Mouse (Mus musculus) embryonic facial prominence, embryonic 15.5 days (tissue): ENCODE results near the gene Ccdc85c. TPM values are rescaled to one million over a fixed set of nuclear protein-coding genes. Genes with fewer than 3 reads are reported as not detected.

ENCODE experiments used
- ATAC-seq: fragments of 200-750 bp; cut with Nextera tagmentation; 2 replicates; pipeline ENCODE4 v1.8.0; 2017; ENCODE audit warnings: low read depth, moderate TSS enrichment; ENCODE audit not compliant: insufficient number of reproducible peaks, low FRiP score, low TSS enrichment
- H3K27ac ChIP-seq: fragments of 300-500 bp; sonication (generic); replicated peaks from 2 replicates; pipeline ENCODE4 v1.5.1; 2015; ENCODE audit warnings: mild to moderate bottlenecking, inconsistent platforms
- H3K27me3 ChIP-seq: fragments of 300-500 bp; sonication (generic); 2 replicates; pipeline ENCODE4 v1.6.1; 2015; ENCODE audit warnings: inconsistent platforms
- H3K36me3 ChIP-seq: fragments of 300-500 bp; sonication (generic); 2 replicates; pipeline ENCODE4 v1.6.1; 2015; ENCODE audit warnings: mild to moderate bottlenecking, inconsistent platforms
- H3K4me1 ChIP-seq: fragments of 300-500 bp; sonication (generic); 2 replicates; pipeline ENCODE4 v1.6.1; 2015; ENCODE audit warnings: inconsistent platforms
- H3K4me2 ChIP-seq: fragments of 300-500 bp; sonication (generic); replicated peaks from 2 replicates; pipeline ENCODE4 v1.6.1; 2015; ENCODE audit warnings: mild to moderate bottlenecking, inconsistent platforms
- H3K4me3 ChIP-seq: fragments of 300-500 bp; sonication (generic); replicated peaks from 2 replicates; pipeline ENCODE4 v1.5.1; 2015; ENCODE audit warnings: mild to moderate bottlenecking, inconsistent platforms
- H3K9ac ChIP-seq: fragments of 300-500 bp; sonication (generic); 2 replicates; pipeline ENCODE4 v1.6.1; 2015; ENCODE audit warnings: inconsistent platforms
- H3K9me3 ChIP-seq: fragments of 300-500 bp; sonication (generic); replicated peaks from 2 replicates; pipeline ENCODE4 v1.6.1; 2016; ENCODE audit warnings: inconsistent platforms
- WGBS: fragments of 180-500 bp; shearing (Covaris S2); methylation state at CpG from one replicate; pipeline ENCODE4 v1.1.7; 2015; 5-methylcytosine and 5-hydroxymethylcytosine counted together
- polyA plus RNA-seq: library from polyadenylated mRNA; unstranded; fragments of >200 nt; fragmentation: Nextera tagmentation; extraction: Ambion mirVana; gene quantifications from 2 replicates; pipeline ENCODE4 v1.2.1, GENCODE M21; 2015

Gene Ccdc85c
- polyA plus RNA-seq: 4.6 and 5.1 TPM in 2 replicates

DNA sequence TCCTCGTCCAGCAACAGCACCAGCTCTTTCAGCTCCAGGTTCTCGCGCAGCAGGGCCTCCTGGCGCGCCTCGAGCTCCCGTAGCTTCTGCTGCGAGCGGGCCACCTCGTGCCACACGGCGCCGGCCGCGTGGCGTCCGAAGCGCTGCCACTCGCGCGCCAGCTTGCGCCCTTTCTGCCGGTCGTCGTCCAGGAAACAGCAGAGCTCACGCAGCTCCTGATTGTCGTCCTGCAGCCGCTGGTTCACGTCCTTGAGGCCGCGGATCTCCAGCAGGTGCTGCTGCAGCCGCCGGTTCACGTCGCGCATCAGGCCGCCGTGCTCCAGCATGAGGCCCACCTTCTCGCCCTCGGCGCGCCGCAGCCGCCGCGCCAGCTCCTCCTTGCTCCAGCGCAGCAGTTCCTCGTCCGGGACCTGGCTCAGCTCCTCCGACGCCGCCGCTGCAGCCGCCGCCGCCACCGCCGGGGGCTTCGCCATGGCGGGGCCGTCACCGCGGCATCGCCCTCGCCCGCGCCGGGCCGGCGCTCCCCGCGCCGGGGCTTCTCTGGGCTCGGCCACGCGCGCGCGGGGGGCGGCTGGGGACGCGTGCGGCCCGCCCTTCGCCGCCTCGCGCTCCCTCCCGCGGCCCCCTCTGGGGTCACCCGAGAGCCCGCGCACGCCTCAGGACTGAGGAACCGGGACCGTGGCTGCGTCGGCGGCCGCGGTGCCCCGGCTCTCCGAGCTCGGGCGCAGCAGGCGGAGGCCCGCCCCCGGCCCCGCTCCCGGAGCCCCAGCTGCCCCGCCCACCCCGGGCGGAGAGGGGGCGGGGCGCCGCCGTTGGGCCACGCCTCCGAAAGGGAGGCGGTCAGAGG lies at the start of gene Ccdc85c:
Gene Ccdc85c (minus strand): TSS at position 765 of the 847 bp plus-strand sequence.
- peak within 1 kb of the TSS; percentile 65 for H3K4me3 ChIP-seq
- H3K27me3 ChIP-seq: no peaks in the 10 kb centered on the region
- WGBS: under 1% methylated on average over 82 of the region's 120 CpGs
- H3K9me3 ChIP-seq: no peaks in the 10 kb centered on the region
- H3K27ac ChIP-seq: peak within 1 kb of the TSS; percentile 79
- no peaks in the 10 kb centered on the region for H3K36me3 ChIP-seq
- H3K4me2 ChIP-seq: peak within 1 kb of the TSS; percentile 96
- ATAC-seq: peak; percentile 0; the same call in 1 of the 2 replicates
- H3K9ac ChIP-seq: peak within 1 kb of the TSS; percentile 58
- H3K4me1 ChIP-seq: peaks cover 76% of the 10 kb centered on the region

DNA sequence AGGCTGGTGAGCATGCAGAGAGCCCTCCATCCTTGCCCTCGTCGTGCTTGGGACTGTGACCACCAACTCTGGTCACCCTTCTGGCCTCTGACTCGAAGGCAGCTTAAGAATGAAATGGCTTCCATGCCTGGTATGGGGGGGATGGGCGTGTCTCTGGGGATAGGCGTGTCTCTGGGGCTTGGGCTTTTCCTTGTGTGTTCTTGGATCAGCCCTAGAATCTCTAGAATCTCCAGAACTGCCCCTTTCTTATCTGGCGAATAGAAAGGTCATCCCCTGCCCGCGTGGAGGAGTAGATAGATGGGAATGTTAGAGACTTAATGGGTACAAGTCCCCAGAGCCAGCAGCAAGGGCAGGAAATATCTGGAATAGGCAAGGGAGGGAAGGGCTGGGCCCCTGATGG lies 44.9 kb upstream of the Ccdc85c start:
- Histone ChIP-seq H3K4me1 (peaks cover 14% of the 10 kb centered on the region), H3K9me3 (no peaks in the 10 kb centered on the region), H3K36me3 (no peaks in the 10 kb centered on the region), H3K4me2 (no peak overlapping the region), H3K4me3 (no peak overlapping the region), H3K27ac (no peak overlapping the region), H3K9ac (no peak overlapping the region), H3K27me3 (peaks cover 65% of the 10 kb centered on the region)
- 18% methylated on average over 8 of the region's 8 CpGs for WGBS
- ATAC-seq: no peak

GRCm38 (mm10) chr12:108318499-108318898 lies 43.3 kb upstream of the Ccdc85c start:
- no peaks in the 10 kb centered on the region for H3K36me3 ChIP-seq
- H3K4me2 ChIP-seq: peak overlapping the region; percentile 35
- H3K27me3 ChIP-seq: peaks cover 70% of the 10 kb centered on the region
- no peak overlapping the region for H3K9ac ChIP-seq
- no peak overlapping the region for H3K27ac ChIP-seq
- H3K4me1 ChIP-seq: peaks cover 14% of the 10 kb centered on the region
- whole genome bisulfite sequencing: 9% methylated on average over 37 of the region's 37 CpGs
- no peak for ATAC-seq
- H3K9me3 ChIP-seq: no peaks in the 10 kb centered on the region
- H3K4me3 ChIP-seq: peak overlapping the region; percentile 23

DNA sequence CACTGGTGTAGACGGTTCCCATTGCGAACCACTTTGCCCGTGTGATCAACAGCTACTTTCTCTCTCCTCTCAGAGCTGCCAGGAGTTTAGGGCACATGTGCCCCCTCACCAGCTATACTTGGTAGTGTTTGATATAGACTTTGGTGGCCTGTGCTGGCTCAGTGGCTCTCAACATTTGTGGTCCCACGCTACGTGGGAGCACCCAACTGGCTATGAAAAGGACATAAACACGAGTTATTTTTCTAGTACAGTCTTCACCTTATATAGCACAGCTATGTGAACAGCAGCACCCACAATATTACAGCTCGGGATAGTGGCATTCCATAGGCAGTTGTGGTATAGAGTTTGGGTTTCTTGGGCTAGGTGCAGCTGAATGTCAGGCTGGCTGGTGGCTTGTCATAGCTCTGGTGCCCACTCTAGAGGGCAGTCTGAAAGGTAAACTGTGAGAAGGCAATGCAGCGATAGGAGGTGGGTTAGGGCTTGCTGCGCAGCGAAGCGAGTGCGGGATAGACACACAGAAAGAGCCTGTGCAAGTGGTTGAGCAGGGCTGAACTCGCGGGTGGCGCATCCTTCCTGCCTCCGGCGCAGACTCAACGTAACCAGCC lies 42.7 kb upstream of the Ccdc85c start:
- Histone ChIP-seq H3K27ac (no peak overlapping the region), H3K36me3 (no peaks in the 10 kb centered on the region), H3K4me1 (peaks cover 14% of the 10 kb centered on the region), H3K9me3 (no peaks in the 10 kb centered on the region), H3K4me3 (peak overlapping the region; percentile 23), H3K27me3 (peaks cover 70% of the 10 kb centered on the region), H3K4me2 (peak overlapping the region; percentile 35), H3K9ac (no peak overlapping the region)
- ATAC-seq: no peak
- WGBS: 12% methylated on average over 18 of the region's 18 CpGs

DNA sequence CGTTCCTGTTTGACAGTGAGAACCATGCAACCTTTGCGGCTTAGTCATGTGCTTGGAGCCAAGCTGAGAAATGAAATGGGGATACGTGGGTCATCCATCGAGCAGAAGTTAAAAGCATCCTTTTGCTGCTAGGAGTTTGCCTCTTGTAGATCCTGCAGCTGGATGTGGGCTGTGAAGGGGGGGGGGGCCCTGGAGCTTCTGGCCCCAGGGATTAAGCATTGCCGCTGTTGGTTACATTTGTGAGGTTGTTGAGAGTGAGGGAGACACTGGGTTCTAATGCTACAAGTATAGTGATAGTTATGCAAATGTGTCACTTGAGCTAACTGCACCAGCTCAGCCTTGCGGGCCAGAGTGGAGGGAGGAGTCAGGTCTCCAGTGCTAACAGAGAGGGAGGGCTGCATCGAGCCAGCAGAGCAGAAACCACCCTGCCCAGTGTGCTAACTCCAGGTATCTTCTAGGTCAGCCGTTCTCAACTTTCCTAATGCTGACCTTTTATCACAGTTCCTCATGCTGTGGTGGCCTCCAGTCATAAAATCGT lies 42.0 kb upstream of the Ccdc85c start:
- H3K27ac ChIP-seq: no peak overlapping the region
- H3K9ac ChIP-seq: no peak overlapping the region
- H3K4me2 ChIP-seq: no peak overlapping the region
- peaks cover 70% of the 10 kb centered on the region for H3K27me3 ChIP-seq
- no peaks in the 10 kb centered on the region for H3K36me3 ChIP-seq
- ATAC-seq: no peak
- WGBS: 11% methylated on average over 9 of the region's 9 CpGs
- H3K9me3 ChIP-seq: no peaks in the 10 kb centered on the region
- peaks cover 14% of the 10 kb centered on the region for H3K4me1 ChIP-seq
- no peak overlapping the region for H3K4me3 ChIP-seq

- no peak overlapping the region for H3K9ac ChIP-seq
- H3K27ac ChIP-seq: no peak overlapping the region
- H3K27me3 ChIP-seq: peaks cover 64% of the 10 kb centered on the region
- no peak overlapping the region for H3K4me2 ChIP-seq
- H3K4me1 ChIP-seq: peaks cover 14% of the 10 kb centered on the region
- H3K9me3 ChIP-seq: no peaks in the 10 kb centered on the region
- H3K36me3 ChIP-seq: no peaks in the 10 kb centered on the region
- 29% methylated on average over 6 of the region's 6 CpGs for WGBS
- no peak overlapping the region for H3K4me3 ChIP-seq
- no peak for ATAC-seq
These were observed 41.4 kb upstream of the Ccdc85c start for GRCm38 (mm10) chr12:108316655-108317054.

DNA sequence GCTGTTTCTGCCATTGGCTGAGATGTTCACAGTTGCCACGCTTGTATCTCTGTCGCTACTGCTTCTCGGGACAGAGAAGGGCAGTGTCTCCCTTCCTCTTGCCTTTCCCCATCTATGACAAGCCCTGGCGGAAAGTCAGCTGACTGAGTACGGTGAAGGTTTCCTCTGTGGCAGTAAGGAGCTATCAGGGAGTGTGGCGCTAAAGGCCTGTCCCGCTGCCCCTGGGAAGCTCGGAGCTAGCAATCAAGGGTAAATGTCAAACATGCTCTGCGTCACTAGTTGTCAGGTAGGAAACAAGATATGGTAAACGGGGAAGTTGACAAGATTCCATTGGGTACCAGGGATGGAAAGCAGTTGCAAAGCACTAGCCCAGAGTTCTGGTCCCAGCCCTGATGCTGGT lies 40.6 kb upstream of the Ccdc85c start:
- no peak overlapping the region for H3K9ac ChIP-seq
- WGBS: 34% methylated on average over 10 of the region's 10 CpGs
- no peak for ATAC-seq
- H3K4me2 ChIP-seq: no peak overlapping the region
- peaks cover 58% of the 10 kb centered on the region for H3K27me3 ChIP-seq
- H3K9me3 ChIP-seq: no peaks in the 10 kb centered on the region
- no peak overlapping the region for H3K4me3 ChIP-seq
- peaks cover 14% of the 10 kb centered on the region for H3K4me1 ChIP-seq
- no peak overlapping the region for H3K27ac ChIP-seq
- H3K36me3 ChIP-seq: no peaks in the 10 kb centered on the region

DNA sequence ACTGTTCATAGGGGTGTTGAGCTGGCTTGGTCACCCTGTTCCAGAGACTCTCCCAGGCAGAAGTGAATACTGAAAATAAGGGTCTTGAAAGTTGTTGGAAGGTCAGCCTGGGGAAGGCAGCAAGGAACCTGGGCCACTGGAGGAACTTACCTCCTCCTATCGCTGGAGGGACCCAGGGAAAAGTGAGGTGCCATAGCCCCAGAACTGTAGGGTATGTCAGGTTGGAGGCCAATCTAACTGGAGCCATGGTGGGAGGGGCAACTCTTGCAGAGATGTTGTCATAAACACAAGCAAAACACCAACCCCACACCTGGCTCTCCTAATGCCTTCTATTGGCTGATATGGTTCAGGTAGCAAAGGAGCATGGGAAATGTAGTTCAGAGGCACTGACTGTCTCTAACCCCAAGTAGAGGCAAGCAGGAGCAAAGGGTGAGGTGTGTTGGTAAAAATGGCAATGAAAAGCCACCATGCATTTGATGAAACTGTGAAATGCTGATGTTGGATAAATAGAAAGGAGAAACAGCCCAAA lies 38.1 kb upstream of the Ccdc85c start:
- no peak overlapping the region for H3K9ac ChIP-seq
- H3K27me3 ChIP-seq: peaks cover 34% of the 10 kb centered on the region
- no peak overlapping the region for H3K27ac ChIP-seq
- WGBS: 86% methylated on average over 1 of the region's 1 CpGs
- ATAC-seq: no peak
- no peaks in the 10 kb centered on the region for H3K36me3 ChIP-seq
- H3K9me3 ChIP-seq: no peaks in the 10 kb centered on the region
- peaks cover 3% of the 10 kb centered on the region for H3K4me1 ChIP-seq
- H3K4me2 ChIP-seq: no peak overlapping the region
- no peak overlapping the region for H3K4me3 ChIP-seq

DNA sequence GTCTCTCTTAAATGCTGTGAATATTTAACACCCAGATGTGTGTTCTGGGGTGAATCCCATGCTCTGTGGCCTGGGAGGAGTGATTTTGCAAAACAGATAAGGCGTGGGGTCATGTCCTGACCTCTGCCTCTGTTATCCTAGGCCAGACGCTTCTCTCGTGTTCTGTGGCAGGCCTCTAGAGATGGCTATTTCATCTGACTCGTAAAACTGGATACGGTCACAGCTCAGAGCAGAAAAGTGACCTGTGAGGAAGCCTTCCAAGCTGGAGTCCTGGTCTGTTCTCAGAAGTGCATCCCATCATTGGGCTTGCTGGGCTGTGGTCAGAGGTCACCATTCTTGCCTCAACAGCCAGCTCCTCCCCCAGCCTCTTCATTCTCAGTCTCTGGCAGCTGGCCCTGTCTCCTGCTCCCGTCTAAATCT lies 37.2 kb upstream of the Ccdc85c start:
- Histone ChIP-seq H3K27ac (no peak overlapping the region), H3K4me3 (no peak overlapping the region), H3K9ac (no peak overlapping the region), H3K4me1 (no peaks in the 10 kb centered on the region), H3K4me2 (no peak overlapping the region), H3K36me3 (no peaks in the 10 kb centered on the region), H3K27me3 (peaks cover 33% of the 10 kb centered on the region), H3K9me3 (no peaks in the 10 kb centered on the region)
- ATAC-seq: no peak
- 45% methylated on average over 6 of the region's 6 CpGs for WGBS

DNA sequence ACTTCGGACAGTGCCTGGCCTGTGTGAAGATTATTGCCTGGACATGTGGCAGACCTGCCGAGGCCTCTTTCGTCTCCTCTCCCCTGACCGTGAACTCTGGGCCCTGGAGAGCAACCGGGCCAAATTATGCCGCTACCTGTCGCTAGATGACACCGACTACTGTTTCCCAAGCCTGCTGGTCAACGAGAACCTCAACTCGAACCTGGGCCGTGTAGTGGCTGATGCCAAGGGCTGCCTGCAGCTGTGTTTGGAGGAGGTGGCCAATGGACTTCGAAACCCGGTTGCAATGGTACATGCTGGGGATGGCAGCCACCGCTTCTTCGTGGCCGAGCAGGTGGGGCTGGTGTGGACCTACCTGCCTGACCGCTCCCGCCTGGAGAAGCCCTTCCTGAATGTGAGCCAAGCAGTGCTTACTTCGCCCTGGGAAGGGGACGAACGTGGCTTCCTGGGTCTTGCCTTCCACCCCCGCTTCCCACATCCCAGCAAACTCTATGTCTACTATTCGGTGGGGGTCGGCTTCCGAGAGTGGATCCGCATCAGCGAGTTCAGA lies 36.6 kb upstream of the Ccdc85c start:
- Histone ChIP-seq H3K36me3 (no peaks in the 10 kb centered on the region), H3K9me3 (no peaks in the 10 kb centered on the region), H3K27ac (no peak overlapping the region), H3K4me2 (no peak overlapping the region), H3K9ac (no peak overlapping the region), H3K27me3 (peaks cover 32% of the 10 kb centered on the region), H3K4me3 (no peak overlapping the region), H3K4me1 (no peaks in the 10 kb centered on the region)
- no peak for ATAC-seq
- 88% methylated on average over 27 of the region's 27 CpGs for WGBS

DNA sequence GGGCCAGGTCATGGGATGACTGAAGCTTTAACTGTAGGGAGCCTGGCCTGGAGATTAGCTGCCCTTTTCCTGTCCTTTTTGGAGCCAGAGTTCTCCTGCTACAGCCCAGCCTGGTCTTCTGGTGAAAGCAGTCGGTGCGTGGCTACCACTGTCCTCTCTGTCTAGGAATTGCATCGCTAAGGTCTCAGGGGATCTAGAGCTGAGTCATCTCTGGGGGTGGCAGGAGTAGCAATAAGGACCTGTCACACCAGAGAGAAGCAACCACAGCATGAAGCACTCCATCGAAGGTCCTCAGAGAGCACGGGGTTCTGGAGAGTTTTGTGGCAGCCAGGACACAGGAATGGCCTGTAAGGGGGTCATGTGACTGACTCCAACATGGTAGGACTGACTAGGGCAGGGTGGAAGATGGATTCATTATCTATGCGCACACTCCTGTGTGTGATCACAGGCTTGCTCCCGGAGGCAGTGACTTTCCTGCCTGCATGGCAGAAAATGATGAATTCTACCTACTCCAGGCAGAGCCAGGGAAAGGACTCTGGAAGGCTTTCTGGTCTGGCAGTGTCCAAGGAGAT lies 35.3 kb upstream of the Ccdc85c start:
- Histone ChIP-seq H3K27ac (no peak overlapping the region), H3K4me3 (no peak overlapping the region), H3K36me3 (no peaks in the 10 kb centered on the region), H3K4me2 (no peak overlapping the region), H3K27me3 (peaks cover 29% of the 10 kb centered on the region), H3K9me3 (no peaks in the 10 kb centered on the region), H3K9ac (no peak overlapping the region), H3K4me1 (peaks cover 12% of the 10 kb centered on the region)
- no peak for ATAC-seq
- 80% methylated on average over 7 of the region's 7 CpGs for WGBS
